Mouse (Mus musculus) right cerebral cortex, postnatal 4 days (tissue): ENCODE data around the gene Zswim5.

Experiments used
- DNase-seq: peaks from one replicate; pipeline ENCODE4 v3.0.0-alpha.2; 2022

Gene Zswim5

GRCm38 (mm10) chr4:117005611-117006400, 128.6 kb downstream of the Zswim5 start:
- DNase-seq = no peak

GRCm38 (mm10) chr4:117007058-117007457, 129.9 kb downstream of the Zswim5 start:
- DNase-seq = no peak

- DNase-seq = no peak
Measured at GRCm38 (mm10) chr4:117010231-117010630, 133.1 kb downstream of the Zswim5 start.

- no peak for DNase-seq
Measured at GRCm38 (mm10) chr4:117013596-117013995, 136.4 kb downstream of the Zswim5 start.

- no peak for DNase-seq
Measured at GRCm38 (mm10) chr4:117014901-117015415, 137.8 kb downstream of the Zswim5 start.

- DNase-seq = no peak
Measured at GRCm38 (mm10) chr4:117017738-117018137, 140.6 kb downstream of the Zswim5 start.

GRCm38 (mm10) chr4:117018327-117018726, 141.2 kb downstream of the Zswim5 start:
- no peak for DNase-seq

GRCm38 (mm10) chr4:117019206-117020134, 142.3 kb downstream of the Zswim5 start, which contains the start of gene Eif2b3:
TSS of gene Eif2b3 (plus strand) at chr4:117019402.
- peak; percentile 87 for DNase-seq

GRCm38 (mm10) chr4:117023469-117023868, 146.3 kb downstream of the Zswim5 start:
- no peak for DNase-seq

- no peak for DNase-seq
Measured at GRCm38 (mm10) chr4:117031105-117031504, 153.9 kb downstream of the Zswim5 start.
